Mouse (Mus musculus) gastrocnemius, postnatal 25 days (tissue): ENCODE measurements around the gene Gm10974. TPM values are rescaled to one million over a fixed set of nuclear protein-coding genes. Genes with fewer than 3 reads are reported as not detected.

Source experiments
- DNase-seq: peaks from one replicate; pipeline ENCODE4 v3.0.0; 2022
- microRNA-seq, 2 experiments: library from miRNA; unstranded; fragments of <30 nt; microRNA quantifications; one replicate each; pipeline ENCODE4 v1.2.0; 2021; ENCODE audit warnings: borderline replicate concordance in 2 of 2
- total RNA-seq, 2 experiments: library from RNA; stranded (reverse); gene quantifications; 1 replicate in 1 of 2; 2 replicates in 1 of 2; pipeline ENCODE4 v1.2.3; 2021

Gene Gm10974
- total RNA-seq, 2 experiments from 2014 or later, result not detected

DNA sequence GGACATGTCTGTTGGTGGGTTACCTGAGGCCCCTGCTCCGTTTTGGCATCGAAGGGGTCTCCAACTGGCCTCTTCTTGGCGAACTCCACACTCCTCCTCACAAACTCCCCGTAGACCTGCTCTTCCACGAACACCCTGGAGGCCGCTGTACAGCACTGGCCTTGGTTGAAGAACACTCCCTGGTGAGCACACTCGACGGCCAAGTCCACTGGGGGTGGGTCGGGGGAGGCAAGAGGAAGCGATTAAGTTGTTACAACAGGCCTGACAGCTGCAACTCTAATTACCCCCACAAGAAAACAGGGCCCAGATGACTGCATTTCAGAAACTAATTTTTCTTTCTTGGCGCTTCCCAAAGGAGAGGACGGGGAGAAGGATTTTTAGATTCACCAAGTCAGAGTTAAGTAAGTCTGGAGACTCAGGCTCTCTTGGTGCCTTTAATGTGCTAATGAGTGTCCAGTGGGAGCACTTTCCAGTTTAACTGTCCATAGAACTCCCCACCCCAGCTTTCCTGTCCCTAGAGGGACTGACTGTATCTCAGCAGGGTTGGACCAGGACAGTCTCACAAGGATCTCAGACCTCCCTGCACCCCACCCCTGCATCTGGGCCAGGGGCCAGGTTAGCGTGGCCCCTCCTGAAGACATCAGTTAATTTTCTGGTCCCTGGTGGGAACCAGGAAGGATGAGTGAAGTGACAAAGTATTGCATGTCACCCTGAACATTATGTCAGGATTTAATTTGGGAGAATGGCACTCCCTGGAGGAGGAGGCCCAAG lies 40.4 kb downstream of the Gm10974 start:
- peak; percentile 42 for DNase-seq

DNA sequence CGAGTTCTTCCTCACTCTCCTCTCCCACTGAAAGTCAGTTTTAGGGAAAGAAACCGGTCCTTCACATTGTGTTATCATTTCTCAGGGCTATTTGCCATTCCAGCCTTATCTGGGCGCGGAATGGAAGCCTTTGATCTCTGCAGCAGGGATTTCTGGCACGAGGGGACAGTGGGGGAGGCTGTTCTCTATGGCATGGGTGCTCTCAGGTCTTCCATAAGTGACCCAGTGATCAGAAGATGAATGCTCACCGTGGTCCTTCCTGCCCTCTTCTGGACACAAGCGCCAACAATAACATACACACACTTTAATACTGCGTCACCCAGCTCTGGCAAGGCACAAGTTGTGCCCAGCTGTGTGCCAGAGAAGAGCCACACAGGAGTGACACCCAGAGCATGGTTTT lies 41.3 kb downstream of the Gm10974 start:
- no peak for DNase-seq

DNA sequence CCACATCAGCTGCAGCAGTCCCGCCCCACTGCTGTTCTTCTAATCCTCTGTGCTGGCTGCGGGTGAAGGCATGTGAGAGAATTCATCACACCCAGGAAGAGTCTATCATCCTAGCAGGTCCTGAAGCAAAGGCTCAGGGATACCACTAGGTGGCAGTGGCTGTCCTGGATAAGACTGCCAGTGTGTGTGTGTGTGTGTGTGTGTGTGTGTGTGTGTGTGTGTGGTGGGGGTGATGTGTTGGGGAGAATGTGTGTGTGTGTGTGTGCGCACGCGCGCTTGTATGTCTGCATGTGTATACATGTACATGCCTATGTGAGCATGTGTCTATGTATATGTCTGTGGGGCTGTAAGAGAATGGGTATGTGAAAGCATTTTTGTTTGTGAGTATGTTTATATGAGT lies 43.7 kb downstream of the Gm10974 start:
- DNase-seq, result no peak

DNA sequence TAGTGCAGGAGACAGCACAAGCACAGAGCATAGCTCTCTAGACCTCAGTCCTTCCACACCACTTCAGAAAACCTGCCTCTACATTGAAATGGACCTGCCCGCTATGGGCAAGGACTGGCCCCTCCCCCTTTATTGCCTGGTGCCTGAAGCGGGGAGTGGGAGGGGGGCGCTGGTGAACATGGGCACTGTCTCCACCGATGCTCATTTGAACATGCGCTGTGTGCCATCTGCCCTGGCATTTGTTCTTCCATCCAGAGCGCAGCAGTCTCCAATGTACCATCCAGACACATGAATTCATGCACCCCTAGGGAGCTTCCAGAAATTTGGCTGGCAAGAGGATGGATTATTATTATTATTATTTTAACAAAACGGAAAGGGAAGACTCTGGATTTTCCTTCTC lies 47.4 kb downstream of the Gm10974 start:
- no peak for DNase-seq

DNA sequence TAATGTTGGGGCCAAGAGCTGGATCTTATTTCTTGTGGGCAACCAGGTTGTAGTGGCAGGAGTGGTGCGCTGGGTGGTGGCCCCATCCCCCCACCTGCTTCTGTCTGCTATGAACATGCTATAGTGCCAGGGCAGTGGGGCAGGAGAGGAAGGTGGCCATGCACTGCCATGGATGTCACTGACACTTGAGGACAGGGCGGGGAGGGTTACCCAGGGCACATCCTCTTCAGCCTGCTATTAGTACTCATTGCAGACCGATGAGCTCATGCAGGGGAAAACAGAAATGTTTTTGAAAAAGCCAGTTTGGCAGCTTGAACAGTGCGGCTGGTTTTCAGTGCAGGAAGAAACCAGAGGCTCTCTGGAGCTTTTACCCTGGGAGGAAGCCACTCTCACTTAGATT lies 51.1 kb downstream of the Gm10974 start:
- peak; percentile 19 for DNase-seq

DNA sequence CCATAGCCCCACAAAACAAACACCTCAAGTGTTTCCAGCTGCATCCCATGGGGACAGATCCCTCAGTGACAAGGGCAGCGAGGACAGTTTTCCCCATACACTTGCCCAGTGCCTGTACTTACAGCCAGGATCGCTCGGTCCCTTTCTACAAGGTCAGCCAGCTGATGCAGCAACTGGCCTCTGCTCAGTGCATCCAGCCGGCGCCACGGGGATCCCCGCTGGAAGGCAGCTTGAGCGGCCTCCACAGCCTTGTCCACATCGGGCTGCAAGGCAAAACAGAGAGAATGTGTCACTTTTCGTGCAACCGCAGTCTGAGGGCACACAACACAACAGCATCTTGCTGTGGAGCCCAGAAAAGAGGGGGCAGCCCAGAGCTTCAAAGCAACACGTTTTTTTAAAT lies 53.3 kb downstream of the Gm10974 start:
- DNase-seq, result no peak

DNA sequence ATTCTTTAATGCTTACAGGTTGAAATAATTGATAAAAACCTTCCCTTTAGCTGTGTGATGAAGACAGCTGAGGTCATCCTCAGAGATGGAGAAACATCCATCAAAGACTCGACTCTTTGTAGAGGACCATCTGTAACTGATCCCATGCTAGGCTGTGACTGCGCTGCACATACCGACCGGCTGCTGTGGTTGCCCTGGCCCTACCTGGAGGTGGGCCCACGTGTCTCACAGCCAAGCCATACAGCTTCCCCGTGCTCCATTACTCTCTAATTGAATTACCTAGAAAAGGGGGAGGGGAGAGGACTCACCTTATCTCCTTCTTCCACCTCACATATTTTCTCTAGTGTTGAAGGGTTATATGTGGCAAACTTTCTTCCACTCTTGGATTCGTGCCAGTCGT lies 56.2 kb downstream of the Gm10974 start:
- no peak for DNase-seq

DNA sequence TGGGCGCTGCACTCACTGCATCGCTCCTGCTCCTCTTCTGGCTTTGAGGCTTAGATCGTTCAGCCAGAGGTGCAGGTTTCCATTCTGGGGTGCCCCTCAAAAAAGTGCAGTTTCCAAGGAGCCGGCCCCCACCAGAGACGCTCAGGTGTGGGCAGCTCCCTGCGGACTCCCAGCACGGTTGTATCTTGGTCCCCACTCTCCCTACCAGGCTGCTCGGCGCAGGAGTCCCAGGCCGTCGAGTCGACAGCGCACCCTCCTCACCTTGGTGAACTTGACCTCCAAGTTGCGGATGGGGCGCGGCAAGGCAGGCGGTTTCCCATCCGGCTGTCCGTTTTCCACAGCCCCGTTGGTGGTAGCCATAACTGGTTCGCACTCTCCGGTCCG lies 61.3 kb downstream of the Gm10974 start:
- no peak for DNase-seq

DNA sequence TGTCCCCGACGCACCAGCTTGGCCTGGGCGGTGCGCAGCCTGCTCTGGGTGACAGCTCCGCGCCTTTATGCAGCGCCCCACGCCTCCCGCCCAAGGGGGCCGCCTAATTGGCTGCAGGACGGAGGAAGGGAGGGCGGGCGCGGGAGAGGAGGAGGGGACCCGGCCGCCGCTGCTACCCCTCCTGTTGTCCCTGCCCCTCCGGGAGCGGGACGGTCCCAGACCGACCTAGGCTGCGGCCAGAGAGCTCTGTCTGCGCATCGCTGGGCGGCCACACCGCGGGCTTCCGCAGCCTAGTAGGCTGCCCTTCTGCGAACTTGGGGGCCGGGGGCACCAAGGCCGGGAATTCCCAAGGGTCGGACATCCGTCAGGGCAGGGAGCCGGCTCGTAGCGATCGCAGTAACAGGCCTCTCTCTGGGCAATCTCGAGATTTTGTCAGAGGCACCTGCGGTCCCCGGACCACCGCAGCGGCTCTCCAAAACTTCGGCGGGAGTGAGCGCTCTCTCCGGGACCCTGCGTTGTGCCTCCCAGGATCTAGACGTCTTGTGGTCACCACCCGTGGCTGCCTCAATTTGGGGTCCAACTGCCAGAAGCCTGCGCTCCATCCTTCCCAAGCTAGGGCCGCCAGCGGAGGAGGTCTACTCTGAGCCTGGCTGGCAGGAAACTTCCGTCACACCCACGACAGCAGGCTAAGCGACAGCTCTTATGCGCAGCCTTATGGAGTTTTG lies 61.9 kb downstream of the Gm10974 start, which contains the start of gene Aldh1a3:
Gene Aldh1a3, minus strand, starts transcription at position 81 of the 725 bp plus-strand sequence.
- DNase-seq, result peak; percentile 67

DNA sequence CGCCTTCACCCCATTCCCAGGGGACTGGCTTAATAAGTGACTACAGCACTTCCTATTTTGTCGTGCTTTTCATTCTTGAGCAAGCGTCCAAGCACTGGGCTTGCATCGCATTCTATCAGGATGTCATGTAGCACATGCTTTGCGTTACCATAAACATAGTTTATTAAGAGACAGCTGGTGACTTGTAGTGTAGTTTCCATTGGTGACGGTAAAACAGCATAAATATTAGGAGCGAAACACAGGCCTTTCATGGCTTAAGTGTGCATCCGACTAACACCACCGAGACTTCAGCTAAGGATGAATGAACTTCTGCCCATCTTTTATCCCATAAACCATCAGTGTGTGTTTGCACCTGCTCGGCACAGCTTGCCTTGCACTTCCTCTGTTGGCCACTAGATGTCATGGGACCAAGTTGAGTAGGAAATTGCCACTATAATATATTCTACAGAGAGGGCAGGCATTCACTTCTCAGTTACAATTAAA lies 68.8 kb downstream of the Gm10974 start:
- no peak for DNase-seq

Small RNAs within 50 kb of the gene (microRNA-seq; reads per million reads assigned to microRNA genes)
- 0 reads per million in 2 experiments for gene Mir7057

Other genes with a start within 250 kb of the Gm10974 start
- gene Lrrk1, start 22.4 kb downstream of the Gm10974 start, total RNA-seq, result 1 to 10 TPM; 3.2 to 3.7 TPM
- 1 to 10 TPM; 1.8 to 2.9 TPM for gene Aldh1a3, start 61.6 kb downstream of the Gm10974 start, total RNA-seq